Mouse (Mus musculus) frontal cortex, postnatal 10 days (tissue): ENCODE results near the gene Wdhd1.
"Not testable (repeated sequence)": the region's sequence is repeated elsewhere in the genome, so short reads cannot be mapped to it uniquely, and the experiment has no call there.

Experiments
- DNase-seq, 2 experiments: peaks; one replicate each; pipeline ENCODE4 v3.0.0; 2022; ENCODE audit warnings: low spot score in 2 of 2, mixed read lengths in 1 of 2

The Wdhd1 gene

GRCm38 (mm10) chr14:47276637-47277393 lies at the start of gene Wdhd1, which contains the start of gene Socs4:
Wdhd1 (minus strand) TSS chr14:47276857.
Socs4 (plus strand) TSS chr14:47276931.
- DNase-seq = peak; percentile 87 to 93

- DNase-seq = no peak
Observed at GRCm38 (mm10) chr14:47325965-47326761, 49.5 kb upstream of the Wdhd1 start.

- DNase-seq = not testable (repeated sequence)
Observed at GRCm38 (mm10) chr14:47321581-47321980, 44.9 kb upstream of the Wdhd1 start.

GRCm38 (mm10) chr14:47319362-47319761 lies 42.7 kb upstream of the Wdhd1 start:
- DNase-seq = no peak

- DNase-seq = no peak
Observed at GRCm38 (mm10) chr14:47310342-47311181, 33.9 kb upstream of the Wdhd1 start.

- DNase-seq = no peak
Observed at GRCm38 (mm10) chr14:47309061-47309460, 32.4 kb upstream of the Wdhd1 start.

GRCm38 (mm10) chr14:47307669-47308068 lies 31.0 kb upstream of the Wdhd1 start:
- DNase-seq = no peak

GRCm38 (mm10) chr14:47305933-47306332 lies 29.3 kb upstream of the Wdhd1 start:
- no peak for DNase-seq

- DNase-seq = no peak
Observed at GRCm38 (mm10) chr14:47304814-47305405, 28.3 kb upstream of the Wdhd1 start.

- no peak for DNase-seq
Observed at GRCm38 (mm10) chr14:47302885-47303680, 26.4 kb upstream of the Wdhd1 start.

GRCm38 (mm10) chr14:47298819-47299261 lies 22.2 kb upstream of the Wdhd1 start:
- DNase-seq = no peak

- DNase-seq = no peak
Observed at GRCm38 (mm10) chr14:47298408-47298792, 21.7 kb upstream of the Wdhd1 start.

GRCm38 (mm10) chr14:47297785-47298407 lies 21.2 kb upstream of the Wdhd1 start, which contains the start of gene Mapk1ip1l:
Mapk1ip1l (plus strand) TSS chr14:47298266.
- peak; percentile 76 to 89 for DNase-seq

GRCm38 (mm10) chr14:47296232-47296631 lies 19.6 kb upstream of the Wdhd1 start:
- DNase-seq = no peak

- DNase-seq = no peak
Observed at GRCm38 (mm10) chr14:47294136-47294535, 17.5 kb upstream of the Wdhd1 start.

- DNase-seq = no peak
Observed at GRCm38 (mm10) chr14:47291772-47292171, 15.1 kb upstream of the Wdhd1 start.

- no peak for DNase-seq
Observed at GRCm38 (mm10) chr14:47287021-47287420, 10.4 kb upstream of the Wdhd1 start.

GRCm38 (mm10) chr14:47286215-47286614 lies 9.6 kb upstream of the Wdhd1 start:
- no peak for DNase-seq

- DNase-seq = no peak
Observed at GRCm38 (mm10) chr14:47285271-47285670, 8.6 kb upstream of the Wdhd1 start.

- no peak for DNase-seq
Observed at GRCm38 (mm10) chr14:47283568-47283967, 6.9 kb upstream of the Wdhd1 start.
